Mouse (Mus musculus): ENCODE measurements around the gene Srms.

DNA sequence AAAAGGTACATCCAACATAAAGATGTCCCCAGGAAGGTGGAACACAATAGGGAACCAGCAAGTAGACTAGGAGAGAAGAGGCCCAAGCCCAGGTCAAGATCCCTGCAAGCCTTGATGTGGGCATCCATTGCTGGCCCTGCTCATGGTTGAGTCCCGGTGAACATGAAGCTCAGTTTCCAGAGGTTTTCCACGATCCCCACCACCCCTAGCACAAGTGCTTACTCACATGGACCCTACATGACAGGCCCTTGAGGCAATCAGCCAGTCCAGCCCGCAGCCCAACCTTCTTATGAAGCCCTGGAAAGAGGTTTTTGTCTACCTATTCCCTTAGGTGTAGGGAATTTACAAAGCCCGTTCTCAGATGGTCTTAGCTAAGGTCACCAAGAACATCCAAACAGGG is 55.8 kb downstream of the Srms start:
- no peak for TF ChIP-seq CTCF (IDR thresholded peaks at IDR 0.05; ENCODE audit: control insufficient read depth, insufficient read depth, low read length)
- no peak for TF ChIP-seq POLR2A (IDR thresholded peaks at IDR 0.05; ENCODE audit: borderline replicate concordance, control insufficient read depth, low read depth, low read length)

Measured in bone marrow, adult 2 months (tissue).